Mouse (Mus musculus) embryonic fibroblast, embryonic 13.5 days (primary cell): Measurements from ENCODE around the gene Pgm1. TPM values are rescaled to one million over a fixed set of nuclear protein-coding genes. Genes with fewer than 3 reads are reported as not detected.
A peak's percentile ranks its signal among the peaks of the same experiment; 100 is the strongest.

ENCODE experiments used
- H3K27ac ChIP-seq: 2 replicates; pipeline ENCODE4 v1.5.1; 2012; ENCODE audit warnings: low read length, control low read depth, inconsistent platforms; ENCODE audit not compliant: insufficient read depth
- H3K4me1 ChIP-seq: 2 replicates; pipeline ENCODE4 v1.6.1; 2011; ENCODE audit warnings: low read length; ENCODE audit not compliant: control insufficient read depth, insufficient read depth
- H3K4me3 ChIP-seq: 2 replicates; pipeline ENCODE4 v1.5.1; 2011; ENCODE audit warnings: mild to moderate bottlenecking, control low read depth, low read length; ENCODE audit not compliant: insufficient read depth
- CTCF ChIP-seq: IDR thresholded peaks from 2 replicates; pipeline ENCODE4 v1.5.1; 2011; ENCODE audit warnings: mild to moderate bottlenecking, control low read depth, low read length, moderate library complexity, borderline replicate concordance; ENCODE audit not compliant: insufficient read depth
- POLR2A ChIP-seq: IDR thresholded peaks from 2 replicates; pipeline ENCODE4 v1.6.1; 2011; ENCODE audit warnings: low read depth, mild to moderate bottlenecking, control low read depth, low read length, moderate library complexity
- polyA plus RNA-seq: library from polyadenylated mRNA; stranded (reverse); fragments of >200 nt; gene quantifications from 2 replicates; pipeline ENCODE4 v1.2.4, GENCODE M21; 2011; ENCODE audit warnings: low read depth; ENCODE audit not compliant: missing spikeins, insufficient read length

Pgm1 gene
- polyA plus RNA-seq, result 39.3 and 39.7 TPM in 2 replicates

DNA sequence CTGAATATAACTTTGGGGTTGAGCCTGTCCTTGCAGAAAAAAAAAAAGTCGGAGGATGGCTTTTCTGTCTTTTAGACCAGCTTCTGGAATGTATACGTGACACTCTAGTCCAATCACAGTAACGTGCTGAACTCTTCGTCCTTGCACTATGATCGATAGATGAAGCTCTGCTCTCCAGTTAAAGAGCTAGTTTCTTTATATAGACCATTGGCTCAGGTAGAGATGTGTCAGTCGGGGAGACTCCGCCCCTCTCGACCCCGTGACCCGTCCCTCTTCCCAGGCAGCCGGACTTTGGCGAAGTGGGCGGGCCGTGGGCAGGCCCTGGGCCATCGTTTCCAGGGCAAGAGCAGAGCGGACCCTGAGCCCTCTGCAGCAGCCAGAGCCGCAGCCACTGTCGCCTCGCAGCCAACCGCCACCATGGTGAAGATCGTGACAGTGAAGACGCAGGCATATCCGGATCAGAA is at the start of gene Pgm1:
Gene Pgm1, plus strand, starts transcription at position 266 of the 464 bp plus-strand sequence.
- H3K4me1 ChIP-seq, result no peaks in the 10 kb centered on the region
- H3K4me3 ChIP-seq, result peak within 1 kb of the TSS; percentile 67
- peak; percentile 84 for TF ChIP-seq POLR2A
- TF ChIP-seq CTCF, result no peak
- H3K27ac ChIP-seq, result peak within 1 kb of the TSS; percentile 69

DNA sequence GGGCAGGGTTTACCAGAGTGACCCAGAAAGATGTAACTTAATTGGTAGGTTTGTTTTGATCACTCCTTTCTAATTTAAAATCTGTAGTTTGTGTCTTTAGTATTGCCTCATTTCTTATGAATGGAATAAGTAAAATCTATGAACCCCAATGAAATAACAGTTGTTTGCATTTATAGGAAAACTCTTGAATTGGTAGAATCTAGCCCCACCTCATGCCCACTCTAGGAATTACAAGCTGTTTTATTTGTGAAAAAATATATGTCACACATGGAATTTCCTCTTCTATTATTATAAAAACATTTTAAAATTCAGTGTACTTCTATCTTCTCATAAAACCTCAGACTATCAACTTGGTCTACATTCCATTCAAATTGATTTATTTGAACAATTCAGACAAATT is 47.3 kb upstream of the Pgm1 start:
- Histone ChIP-seq H3K27ac (no peak overlapping the region), H3K4me1 (no peaks in the 10 kb centered on the region), H3K4me3 (no peak overlapping the region)
- TF ChIP-seq POLR2A (no peak), CTCF (no peak)

DNA sequence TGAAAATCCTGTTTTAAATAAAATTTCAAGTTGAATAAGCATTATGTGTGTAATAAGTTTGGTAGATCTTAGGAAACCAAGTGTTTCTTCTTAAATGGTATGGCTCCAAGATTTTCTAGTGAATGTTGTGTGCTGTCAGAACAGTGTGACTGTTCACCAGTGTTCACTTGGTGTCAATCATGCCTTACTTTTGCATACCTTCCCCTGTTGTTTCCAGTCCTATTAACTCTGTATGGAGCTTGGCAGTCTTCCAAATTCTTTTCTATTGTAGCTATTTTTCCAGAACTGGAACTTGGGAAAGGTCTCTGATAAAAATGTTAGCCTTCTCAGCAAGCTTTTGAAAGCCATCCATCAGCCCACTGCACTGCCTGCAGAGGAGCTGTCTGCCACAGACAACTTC is 46.8 kb upstream of the Pgm1 start:
- no peak for TF ChIP-seq CTCF
- no peak for TF ChIP-seq POLR2A
- H3K27ac ChIP-seq, result no peak overlapping the region
- no peaks in the 10 kb centered on the region for H3K4me1 ChIP-seq
- H3K4me3 ChIP-seq, result no peak overlapping the region

DNA sequence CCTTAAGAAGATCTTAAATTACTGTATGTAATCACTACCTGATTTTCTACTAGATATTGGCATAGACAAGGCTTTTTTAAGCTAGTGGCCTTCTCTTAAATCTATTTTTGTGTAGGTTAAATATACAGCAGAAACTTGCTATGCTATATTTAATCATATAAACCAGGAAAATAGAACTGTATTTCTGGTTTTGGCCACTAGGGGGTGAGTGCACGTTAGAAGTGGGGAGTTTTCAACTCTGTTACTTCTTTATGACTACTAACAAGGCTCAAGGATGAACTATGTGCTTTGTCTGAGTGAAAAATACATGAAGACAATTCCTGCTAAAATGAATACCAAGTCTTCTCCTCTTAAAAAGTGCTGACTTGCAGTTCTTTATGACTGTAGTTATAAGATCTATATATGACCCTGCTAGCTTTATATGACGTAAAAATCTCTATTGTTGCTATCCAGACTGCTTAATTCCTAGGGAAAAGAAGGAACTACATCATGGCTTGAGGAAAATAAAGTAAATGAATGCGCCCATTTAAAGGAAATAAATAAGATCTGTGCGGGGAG is 15.2 kb upstream of the Pgm1 start:
- no peak for TF ChIP-seq CTCF
- Histone ChIP-seq H3K27ac (no peak overlapping the region), H3K4me1 (no peaks in the 10 kb centered on the region), H3K4me3 (no peak overlapping the region)

DNA sequence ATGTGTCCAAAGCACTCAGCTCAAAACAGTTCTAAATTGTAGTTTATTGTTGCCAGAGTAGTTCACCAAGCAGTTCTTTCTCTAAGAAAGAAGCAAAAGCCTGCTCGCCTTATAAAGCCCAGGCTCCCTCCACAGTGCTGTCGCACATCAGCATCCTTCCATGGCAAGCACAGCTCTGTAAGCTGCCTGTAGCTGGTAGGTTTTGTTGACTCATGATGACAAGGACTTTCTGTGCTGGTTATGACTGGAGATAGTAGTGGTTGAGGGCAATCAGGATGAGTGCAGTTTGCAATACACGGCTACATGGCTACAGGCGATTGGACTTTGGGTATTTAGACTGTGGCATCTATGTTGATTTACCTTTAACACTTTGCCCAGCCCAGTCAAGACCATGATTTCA is 2.8 kb upstream of the Pgm1 start:
- H3K27ac ChIP-seq, result no peak overlapping the region
- no peak overlapping the region for H3K4me3 ChIP-seq
- TF ChIP-seq POLR2A (no peak), CTCF (no peak)
- no peaks in the 10 kb centered on the region for H3K4me1 ChIP-seq

DNA sequence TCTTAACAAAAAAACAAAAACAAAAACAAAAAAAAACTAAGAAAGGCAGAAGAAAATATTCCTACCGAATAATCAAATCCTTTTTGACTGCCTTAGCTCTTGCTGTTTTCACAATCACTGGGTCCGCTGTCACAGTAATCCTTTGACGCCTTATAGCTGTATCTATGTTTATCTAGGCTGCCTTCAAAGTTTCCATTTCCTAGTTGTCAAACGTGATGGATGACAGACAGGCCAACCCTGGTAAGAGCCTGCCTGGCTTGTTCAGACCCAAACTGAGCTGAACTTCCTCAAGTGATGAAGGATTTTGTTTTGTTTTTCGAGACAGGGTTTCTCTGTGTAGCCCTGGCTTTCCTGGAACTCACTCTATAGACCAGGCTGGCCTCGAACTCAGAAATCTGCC is 693 bp upstream of the Pgm1 start:
- Histone ChIP-seq H3K27ac (no peak overlapping the region), H3K4me3 (no peak overlapping the region), H3K4me1 (no peaks in the 10 kb centered on the region)
- TF ChIP-seq CTCF, result no peak
- TF ChIP-seq POLR2A, result no peak

DNA sequence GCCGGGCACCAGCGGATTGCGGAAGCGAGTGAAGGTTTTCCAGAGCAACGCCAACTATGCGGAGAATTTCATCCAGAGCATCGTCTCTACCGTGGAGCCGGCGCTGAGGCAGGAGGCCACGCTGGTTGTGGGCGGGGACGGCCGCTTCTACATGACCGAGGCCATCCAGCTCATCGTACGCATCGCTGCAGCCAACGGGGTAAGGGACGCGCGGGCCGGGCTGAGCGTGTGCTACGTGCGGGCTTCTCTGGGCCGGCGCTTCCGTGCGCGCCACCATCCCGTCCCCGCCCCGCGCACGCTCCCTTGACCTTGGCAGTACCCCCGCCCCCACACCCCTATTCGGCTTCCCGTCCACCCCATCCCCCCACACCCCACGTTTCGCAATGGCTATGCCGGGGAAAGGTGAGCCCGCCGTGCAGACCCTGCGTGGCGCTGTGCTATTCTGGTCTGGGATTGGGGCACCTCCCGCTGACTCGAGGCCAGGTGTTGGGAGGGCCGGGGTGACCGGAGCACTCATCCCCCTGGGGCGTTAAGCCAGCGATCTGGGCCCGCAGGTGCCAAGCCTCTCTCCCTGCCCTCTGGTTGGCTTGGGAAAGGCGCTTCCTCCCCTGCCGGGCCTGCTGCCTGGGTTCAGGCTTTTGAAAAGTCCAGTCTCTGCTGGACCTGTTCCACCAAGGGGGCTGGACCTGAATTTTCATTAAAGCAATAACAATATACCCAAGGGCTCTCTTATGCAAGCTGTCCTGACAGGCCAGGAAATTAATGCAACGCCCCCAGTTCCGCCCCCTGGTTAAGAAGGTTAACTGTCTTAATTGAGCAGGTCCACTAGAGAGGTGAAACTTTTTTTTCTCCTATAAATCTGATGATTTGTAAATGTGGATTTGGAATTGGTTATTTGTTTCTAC is 651 bp downstream of the Pgm1 start, which contains the start of gene Itgb3bp:
Gene Itgb3bp, minus strand, starts transcription at position 201 of the 905 bp plus-strand sequence.
- TF ChIP-seq CTCF (no peak), POLR2A (peak; percentile 38; the same call in 1 of the 2 replicates)
- Histone ChIP-seq H3K27ac (peak within 1 kb of the TSS; percentile 69), H3K4me3 (peak within 1 kb of the TSS; percentile 67), H3K4me1 (no peaks in the 10 kb centered on the region)

DNA sequence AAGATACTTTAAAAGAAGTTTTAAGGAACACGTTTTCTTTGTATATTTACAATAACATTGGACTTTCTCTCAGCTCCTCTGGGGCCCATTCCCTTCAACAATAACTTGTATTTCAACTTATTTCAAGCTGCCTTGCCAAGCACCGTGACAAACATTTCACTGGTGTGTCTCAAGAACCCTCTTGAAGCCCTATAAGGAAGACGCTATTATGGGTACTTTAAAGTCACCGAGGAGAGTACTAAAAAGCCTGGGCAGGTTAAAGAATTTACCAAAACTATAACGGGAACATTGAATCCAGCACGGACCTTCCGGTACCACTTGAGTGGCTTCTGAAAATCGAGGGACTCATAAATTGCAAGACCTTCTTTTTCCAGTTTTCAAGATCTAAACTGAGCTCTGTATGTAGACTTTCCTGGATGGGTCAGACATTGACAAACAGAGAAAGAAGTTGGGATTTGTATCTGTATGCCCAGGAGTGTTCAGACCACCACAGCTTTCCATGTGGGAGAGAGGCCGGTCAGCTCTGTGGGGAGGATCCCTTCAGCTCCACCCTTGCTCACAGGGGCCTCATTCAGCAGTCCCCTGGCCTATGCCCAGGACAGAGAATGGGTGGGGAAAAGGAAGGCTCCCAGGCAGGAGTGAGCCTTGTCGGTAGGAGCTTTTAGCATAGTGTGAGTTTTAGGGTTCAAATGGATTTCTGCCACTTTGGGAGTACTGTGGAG is 1.5 kb downstream of the Pgm1 start:
- TF ChIP-seq POLR2A, result no peak
- Histone ChIP-seq H3K4me1 (no peaks in the 10 kb centered on the region), H3K27ac (no peak overlapping the region)

DNA sequence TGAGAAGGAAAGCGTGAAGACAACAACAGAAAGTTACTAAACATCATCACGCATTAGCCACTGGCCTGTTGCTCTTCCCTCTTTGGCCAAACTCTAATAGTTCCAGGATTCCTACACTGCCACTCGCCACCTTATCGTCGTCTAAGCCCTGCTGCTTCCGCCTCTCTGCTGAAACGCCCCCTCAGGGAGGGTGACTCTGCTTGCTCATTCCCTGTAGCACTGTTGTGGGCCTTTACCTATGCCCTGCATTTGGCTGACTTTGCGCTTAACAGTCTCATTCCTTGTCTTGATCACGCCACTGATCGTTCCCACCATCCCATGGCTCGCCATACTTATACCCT is 2.0 kb downstream of the Pgm1 start:
- TF ChIP-seq CTCF, result no peak
- no peak for TF ChIP-seq POLR2A
- H3K4me3 ChIP-seq, result peak overlapping the region; percentile 67; the same call in 1 of the 2 replicates
- H3K27ac ChIP-seq, result no peak overlapping the region
- no peaks in the 10 kb centered on the region for H3K4me1 ChIP-seq

More for the DNA sequence above, 1.5 kb downstream of the Pgm1 start:
- H3K4me3 ChIP-seq, result peak overlapping the region; percentile 67
